Mouse (Mus musculus): ENCODE data around the gene Cntnap1.

DNA sequence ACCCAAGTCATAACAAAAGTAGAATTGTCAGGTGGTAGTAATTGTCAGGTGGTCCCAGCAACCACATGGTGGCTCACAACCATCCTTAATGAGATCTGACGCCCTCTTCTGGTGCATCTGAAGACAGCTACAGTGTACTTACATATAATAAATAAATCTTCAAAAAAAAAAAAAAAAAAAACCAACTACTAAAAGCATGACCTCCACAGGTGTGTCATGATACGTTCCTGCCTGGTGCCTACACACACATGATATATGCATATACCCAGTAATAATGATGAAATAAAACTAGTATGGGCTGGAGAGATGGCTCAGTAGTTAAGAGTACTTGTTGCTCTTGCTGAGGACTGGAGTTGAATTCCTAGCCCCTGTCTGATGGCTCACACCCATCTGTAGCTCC, 19.3 kb upstream of the Cntnap1 start:
- TF ChIP-seq CTCF (IDR thresholded peaks at IDR 0.05; ENCODE audit: control insufficient read depth, insufficient read depth, insufficient read length) = no peak
- no peak for TF ChIP-seq CEBPB (IDR thresholded peaks at IDR 0.05; ENCODE audit: low read depth)
- no peak for TF ChIP-seq MAX (IDR thresholded peaks at IDR 0.05)
- TF ChIP-seq MYOD1 (IDR thresholded peaks at IDR 0.05; ENCODE audit: control insufficient read depth, insufficient read length, low read depth) = no peak
- no peak for TF ChIP-seq USF1 (IDR thresholded peaks at IDR 0.05; ENCODE audit: low read depth)
